Mouse (Mus musculus) hindbrain, embryonic 11.5 days (tissue): ENCODE data around the gene Wtap. TPM values are rescaled to one million over a fixed set of nuclear protein-coding genes. Genes with fewer than 3 reads are reported as not detected.
A peak's percentile ranks its signal among the peaks of the same experiment; 100 is the strongest.
"Not testable (repeated sequence)": the region's sequence is repeated elsewhere in the genome, so short reads cannot be mapped to it uniquely, and the experiment has no call there.

Source experiments
- ATAC-seq: fragments of 200-750 bp; cut with Nextera tagmentation; 2 replicates; pipeline ENCODE4 v1.8.0; 2017; ENCODE audit warnings: mild to moderate bottlenecking, moderate TSS enrichment, moderate library complexity; ENCODE audit not compliant: low FRiP score
- DNase-seq: peaks from one replicate; pipeline ENCODE4 v3.0.0-alpha.2; 2015; ENCODE audit warnings: low spot score
- H3K27ac ChIP-seq: fragments of 300-500 bp; sonication (generic); 2 replicates; pipeline ENCODE4 v1.5.1; 2014; ENCODE audit warnings: mild to moderate bottlenecking, low read depth, low read length
- H3K27me3 ChIP-seq: fragments of 300-500 bp; sonication (generic); 2 replicates; pipeline ENCODE4 v1.6.1; 2014; ENCODE audit warnings: mild to moderate bottlenecking, low read length, moderate library complexity, mixed read lengths; ENCODE audit not compliant: control insufficient read depth, insufficient read depth
- H3K36me3 ChIP-seq: fragments of 300-500 bp; sonication (generic); 2 replicates; pipeline ENCODE4 v1.6.1; 2014; ENCODE audit warnings: mild to moderate bottlenecking, low read length, moderate library complexity, mixed read lengths; ENCODE audit not compliant: control insufficient read depth, insufficient read depth
- H3K4me1 ChIP-seq: fragments of 300-500 bp; sonication (generic); replicated peaks from 2 replicates; pipeline ENCODE4 v1.6.1; 2014; ENCODE audit warnings: low read length, mixed read lengths; ENCODE audit not compliant: control insufficient read depth, insufficient read depth
- H3K4me2 ChIP-seq: fragments of 300-500 bp; sonication (generic); replicated peaks from 2 replicates; pipeline ENCODE4 v1.6.1; 2014; ENCODE audit warnings: mild to moderate bottlenecking, low read depth, low read length
- H3K4me3 ChIP-seq: fragments of 300-500 bp; sonication (generic); 2 replicates; pipeline ENCODE4 v1.5.1; 2014; ENCODE audit warnings: low read depth, low read length
- H3K9ac ChIP-seq: fragments of 300-500 bp; sonication (generic); 2 replicates; pipeline ENCODE4 v1.6.1; 2014; ENCODE audit warnings: low read depth, low read length
- H3K9me3 ChIP-seq: fragments of 300-500 bp; sonication (generic); 2 replicates; pipeline ENCODE4 v1.6.1; 2016; ENCODE audit warnings: low read length; ENCODE audit not compliant: control insufficient read depth
- WGBS: fragments of 180-500 bp; shearing (Covaris S2); extraction: QIAGEN DNeasy Blood & Tissue Kit; methylation state at CpG from one replicate; pipeline ENCODE4 v1.1.7; 2014; 5-methylcytosine and 5-hydroxymethylcytosine counted together
- polyA plus RNA-seq: library from polyadenylated mRNA; unstranded; fragments of >200 nt; fragmentation: Nextera tagmentation; extraction: Ambion mirVana; gene quantifications from 2 replicates; pipeline ENCODE4 v1.2.1, GENCODE M21; 2014

Wtap gene
- polyA plus RNA-seq, 1 experiment from 2014 or later, result 133 TPM

GRCm38 (mm10) chr17:13002243-13002642 lies 8.3 kb upstream of the Wtap start:
- not testable (repeated sequence) for H3K27me3 ChIP-seq, H3K36me3 ChIP-seq, H3K9ac ChIP-seq, DNase-seq, H3K4me3 ChIP-seq, ATAC-seq, H3K27ac ChIP-seq, H3K4me2 ChIP-seq, H3K9me3 ChIP-seq, H3K4me1 ChIP-seq
- 93% methylated on average over 5 of the region's 5 CpGs for WGBS

DNA sequence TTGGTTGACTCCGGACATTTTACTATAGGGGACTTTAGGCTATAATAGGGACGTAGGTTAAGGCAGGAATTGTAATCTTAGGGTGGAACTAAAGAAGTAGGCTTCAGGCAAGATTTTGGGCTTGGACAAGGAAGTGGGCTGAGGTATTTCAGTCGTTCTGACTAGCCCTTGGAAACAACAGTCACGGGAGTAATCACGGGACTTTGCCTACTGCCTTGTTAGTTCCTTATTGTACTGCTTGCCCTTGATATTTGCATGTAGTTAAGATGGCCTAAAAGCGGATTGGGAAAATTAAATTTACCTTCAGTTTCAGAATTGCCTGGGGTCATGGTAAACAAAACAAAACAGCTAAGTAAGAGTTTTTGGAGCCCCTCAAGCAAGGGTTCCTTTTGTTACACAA lies 5.1 kb upstream of the Wtap start:
- H3K9ac ChIP-seq, result no peak overlapping the region
- no peak for ATAC-seq
- H3K36me3 ChIP-seq, result no peaks in the 10 kb centered on the region
- H3K9me3 ChIP-seq, result no peaks in the 10 kb centered on the region
- H3K27me3 ChIP-seq, result no peaks in the 10 kb centered on the region
- WGBS, result 78% methylated on average over 6 of the region's 6 CpGs
- H3K4me3 ChIP-seq, result no peak overlapping the region
- H3K4me1 ChIP-seq, result no peaks in the 10 kb centered on the region
- DNase-seq, result no peak
- H3K27ac ChIP-seq, result no peak overlapping the region
- no peak overlapping the region for H3K4me2 ChIP-seq

GRCm38 (mm10) chr17:12997890-12998289 lies 3.9 kb upstream of the Wtap start:
- H3K4me3 ChIP-seq, result no peak overlapping the region
- no peak overlapping the region for H3K9ac ChIP-seq
- H3K36me3 ChIP-seq, result no peaks in the 10 kb centered on the region
- no peak for ATAC-seq
- no peaks in the 10 kb centered on the region for H3K4me1 ChIP-seq
- DNase-seq, result no peak
- H3K4me2 ChIP-seq, result no peak overlapping the region
- H3K27ac ChIP-seq, result no peak overlapping the region
- WGBS, result 91% methylated on average over 5 of the region's 5 CpGs
- H3K27me3 ChIP-seq, result no peaks in the 10 kb centered on the region
- no peaks in the 10 kb centered on the region for H3K9me3 ChIP-seq

DNA sequence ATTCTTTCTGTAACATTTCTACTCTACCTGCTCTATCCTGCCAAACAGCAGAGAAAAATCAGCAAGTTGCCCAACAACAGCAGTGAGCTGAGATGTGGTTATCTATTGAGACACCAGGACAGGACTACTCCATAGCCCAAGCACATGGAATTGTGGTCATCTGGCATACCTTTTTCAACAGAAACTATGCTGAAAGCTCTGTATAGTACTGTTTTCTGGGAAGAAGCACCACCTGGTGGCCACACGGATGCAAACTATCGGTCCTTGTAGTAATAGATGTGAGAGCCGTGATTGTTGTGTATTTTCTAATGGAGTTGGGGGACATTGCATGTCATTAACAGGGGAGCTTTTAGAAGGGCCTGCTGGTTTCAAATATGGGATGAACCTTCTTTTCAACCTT lies 2.4 kb upstream of the Wtap start:
- Histone ChIP-seq H3K9me3 (no peaks in the 10 kb centered on the region), H3K27ac (no peak overlapping the region), H3K27me3 (no peaks in the 10 kb centered on the region), H3K4me2 (no peak overlapping the region), H3K36me3 (no peaks in the 10 kb centered on the region), H3K4me3 (no peak overlapping the region), H3K9ac (no peak overlapping the region), H3K4me1 (no peaks in the 10 kb centered on the region)
- 26% methylated on average over 3 of the region's 3 CpGs for WGBS
- no peak for ATAC-seq
- DNase-seq, result peak; percentile 38

DNA sequence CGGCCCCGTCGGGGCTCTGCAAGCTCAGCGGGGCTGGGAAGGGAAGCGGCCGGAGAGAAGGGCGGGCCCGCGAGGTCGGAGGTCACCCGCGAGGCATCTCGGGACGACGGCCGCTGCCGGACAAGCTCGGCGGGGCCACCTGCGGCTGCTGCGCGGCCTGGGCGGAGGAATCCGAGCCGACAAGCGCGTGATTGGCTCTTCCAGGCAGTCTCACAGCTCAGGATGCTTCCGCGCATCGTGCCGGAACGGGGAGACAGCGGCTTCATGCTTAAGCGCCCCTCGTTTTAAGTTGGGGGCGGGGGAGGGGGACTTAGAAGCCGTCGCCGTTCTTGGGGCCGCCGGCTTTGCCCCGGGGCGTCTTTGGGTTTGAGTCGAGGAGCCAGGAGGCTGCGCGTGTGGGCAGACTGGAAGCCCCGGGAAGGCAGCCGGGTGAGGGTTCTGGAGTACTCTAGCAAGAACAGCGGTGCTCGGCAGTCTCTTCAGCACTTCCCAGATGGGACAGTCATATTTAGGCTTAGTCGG lies 1.4 kb downstream of the Wtap start:
- H3K36me3 ChIP-seq, result no peaks in the 10 kb centered on the region
- DNase-seq (peak; percentile 92), ATAC-seq (peak; percentile 87)
- H3K27ac ChIP-seq, result peak overlapping the region; percentile 99
- peak overlapping the region; percentile 37 for H3K4me2 ChIP-seq
- under 1% methylated on average over 50 of the region's 51 CpGs for WGBS
- H3K9ac ChIP-seq, result peak overlapping the region; percentile 99
- no peaks in the 10 kb centered on the region for H3K4me1 ChIP-seq
- no peaks in the 10 kb centered on the region for H3K27me3 ChIP-seq
- H3K9me3 ChIP-seq, result no peaks in the 10 kb centered on the region
- H3K4me3 ChIP-seq, result peak overlapping the region; percentile 98

DNA sequence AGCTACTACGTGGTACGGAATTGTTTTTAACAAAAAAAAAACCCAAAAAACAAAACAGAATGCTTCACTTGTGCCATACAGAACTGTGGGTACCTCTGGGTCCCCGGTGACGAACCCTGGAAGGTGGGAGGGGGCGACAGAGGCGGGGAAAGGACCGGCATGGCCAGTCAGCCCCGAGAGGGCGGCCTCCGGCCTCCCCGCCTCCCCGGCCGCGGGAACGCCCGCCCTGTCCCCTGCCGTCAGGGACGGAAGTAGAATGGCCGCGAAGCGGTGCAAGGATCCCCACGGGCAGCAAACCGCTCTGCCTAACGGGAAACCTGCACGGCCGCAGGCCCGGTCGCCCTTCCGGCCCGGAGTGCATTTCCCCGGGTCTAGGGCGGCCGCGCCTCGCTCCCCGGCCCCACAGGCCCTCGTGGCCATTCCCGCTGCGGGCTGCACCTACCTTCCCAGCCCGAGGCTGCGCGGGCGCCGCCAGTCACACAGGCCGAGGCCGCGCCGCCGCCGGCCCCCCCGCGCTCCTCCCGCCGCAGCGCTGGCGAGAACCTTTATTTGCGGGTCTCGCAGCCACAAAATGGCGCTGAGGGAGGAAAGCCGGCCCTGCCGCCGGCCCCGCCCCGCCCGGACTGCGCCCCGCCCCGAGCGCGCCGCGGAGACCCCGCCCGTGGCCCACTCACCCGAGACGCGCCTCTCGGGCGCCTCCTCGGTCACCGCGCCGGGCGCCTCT lies 2.2 kb downstream of the Wtap start:
- H3K4me2 ChIP-seq, result peak overlapping the region; percentile 57
- peak; percentile 87 for DNase-seq
- H3K27me3 ChIP-seq, result no peaks in the 10 kb centered on the region
- H3K27ac ChIP-seq, result peak overlapping the region; percentile 99
- under 1% methylated on average over 73 of the region's 84 CpGs for WGBS
- ATAC-seq, result peak; percentile 96
- H3K36me3 ChIP-seq, result no peaks in the 10 kb centered on the region
- H3K4me3 ChIP-seq, result peak overlapping the region; percentile 98
- no peaks in the 10 kb centered on the region for H3K9me3 ChIP-seq
- H3K4me1 ChIP-seq, result no peaks in the 10 kb centered on the region
- peak overlapping the region; percentile 99 for H3K9ac ChIP-seq

- Histone ChIP-seq H3K4me1 (no peaks in the 10 kb centered on the region), H3K4me2 (peak overlapping the region; percentile 57), H3K9ac (peak overlapping the region; percentile 99), H3K4me3 (peak overlapping the region; percentile 98), H3K36me3 (no peaks in the 10 kb centered on the region), H3K27ac (peak overlapping the region; percentile 99), H3K27me3 (no peaks in the 10 kb centered on the region), H3K9me3 (no peaks in the 10 kb centered on the region)
- ATAC-seq, result no peak
- WGBS, result 6% methylated on average over 12 of the region's 12 CpGs
- peak; percentile 40 for DNase-seq
Observed at GRCm38 (mm10) chr17:12991194-12991634, 2.8 kb downstream of the Wtap start.

GRCm38 (mm10) chr17:12990567-12991145 lies 3.3 kb downstream of the Wtap start:
- Histone ChIP-seq H3K4me2 (peak overlapping the region; percentile 57), H3K27ac (no peak overlapping the region), H3K4me1 (no peaks in the 10 kb centered on the region), H3K9ac (peak overlapping the region; percentile 99), H3K9me3 (no peaks in the 10 kb centered on the region), H3K4me3 (peak overlapping the region; percentile 98), H3K36me3 (no peaks in the 10 kb centered on the region), H3K27me3 (no peaks in the 10 kb centered on the region)
- WGBS, result 65% methylated on average over 8 of the region's 8 CpGs
- peak; percentile 15 for DNase-seq
- no peak for ATAC-seq

GRCm38 (mm10) chr17:12988096-12988495 lies 5.9 kb downstream of the Wtap start:
- not testable (repeated sequence) for H3K27me3 ChIP-seq, H3K9me3 ChIP-seq, H3K4me1 ChIP-seq, H3K36me3 ChIP-seq, H3K27ac ChIP-seq, H3K4me3 ChIP-seq, DNase-seq, H3K4me2 ChIP-seq, ATAC-seq, H3K9ac ChIP-seq
- WGBS, result 97% methylated on average over 8 of the region's 8 CpGs
